Mouse (Mus musculus) liver, embryonic 18 days (tissue): ENCODE data around the gene Tdpoz3. TPM values are rescaled to one million over a fixed set of nuclear protein-coding genes. Genes with fewer than 3 reads are reported as not detected.

ENCODE experiments used
- polyA plus RNA-seq: library from polyadenylated mRNA; depleted of rRNA; stranded (reverse); fragments of >200 nt; gene quantifications from 2 replicates; pipeline ENCODE4 v1.2.3, GENCODE M21; 2012; rRNA removed

Gene Tdpoz3
- not detected in 2 replicates for polyA plus RNA-seq

GRCm38 (mm10) chr3:93825720-93826119 is at the start of gene Tdpoz3:
Gene Tdpoz3 (plus strand): TSS chr3:93826020.

GRCm38 (mm10) chr3:93796098-93796497 is 29.7 kb upstream of the Tdpoz3 start, which contains the start of gene Tdpoz4:
Gene Tdpoz4 (plus strand): TSS chr3:93796398.

Other genes starting within 250 kb of the Tdpoz3 start
- not detected in 2 replicates for gene Tdpoz2, start 173.3 kb upstream of the Tdpoz3 start, polyA plus RNA-seq
- not detected in 2 replicates for gene Tdpoz1, start 149.7 kb upstream of the Tdpoz3 start, polyA plus RNA-seq
- not detected in 2 replicates for gene Gm37596, start 132.9 kb upstream of the Tdpoz3 start, polyA plus RNA-seq
- not detected in 2 replicates for gene Gm5773, start 53.0 kb upstream of the Tdpoz3 start, polyA plus RNA-seq
- gene Tdpoz4, start 29.6 kb upstream of the Tdpoz3 start, polyA plus RNA-seq: not detected in 2 replicates
- not detected in 2 replicates for gene Gm9117, start 117.5 kb downstream of the Tdpoz3 start, polyA plus RNA-seq
- not detected in 2 replicates for gene Tdpoz5, start 135.3 kb downstream of the Tdpoz3 start, polyA plus RNA-seq
- not detected in 2 replicates for gene Gm9125, start 228.9 kb downstream of the Tdpoz3 start, polyA plus RNA-seq
- not detected in 2 replicates for gene Gm10697, start 246.6 kb downstream of the Tdpoz3 start, polyA plus RNA-seq